Mouse (Mus musculus): ENCODE measurements around the gene Sit1.
"Not testable (repeated sequence)": the region's sequence is repeated elsewhere in the genome, so short reads cannot be mapped to it uniquely, and the experiment has no call there.

Gene Sit1

DNA sequence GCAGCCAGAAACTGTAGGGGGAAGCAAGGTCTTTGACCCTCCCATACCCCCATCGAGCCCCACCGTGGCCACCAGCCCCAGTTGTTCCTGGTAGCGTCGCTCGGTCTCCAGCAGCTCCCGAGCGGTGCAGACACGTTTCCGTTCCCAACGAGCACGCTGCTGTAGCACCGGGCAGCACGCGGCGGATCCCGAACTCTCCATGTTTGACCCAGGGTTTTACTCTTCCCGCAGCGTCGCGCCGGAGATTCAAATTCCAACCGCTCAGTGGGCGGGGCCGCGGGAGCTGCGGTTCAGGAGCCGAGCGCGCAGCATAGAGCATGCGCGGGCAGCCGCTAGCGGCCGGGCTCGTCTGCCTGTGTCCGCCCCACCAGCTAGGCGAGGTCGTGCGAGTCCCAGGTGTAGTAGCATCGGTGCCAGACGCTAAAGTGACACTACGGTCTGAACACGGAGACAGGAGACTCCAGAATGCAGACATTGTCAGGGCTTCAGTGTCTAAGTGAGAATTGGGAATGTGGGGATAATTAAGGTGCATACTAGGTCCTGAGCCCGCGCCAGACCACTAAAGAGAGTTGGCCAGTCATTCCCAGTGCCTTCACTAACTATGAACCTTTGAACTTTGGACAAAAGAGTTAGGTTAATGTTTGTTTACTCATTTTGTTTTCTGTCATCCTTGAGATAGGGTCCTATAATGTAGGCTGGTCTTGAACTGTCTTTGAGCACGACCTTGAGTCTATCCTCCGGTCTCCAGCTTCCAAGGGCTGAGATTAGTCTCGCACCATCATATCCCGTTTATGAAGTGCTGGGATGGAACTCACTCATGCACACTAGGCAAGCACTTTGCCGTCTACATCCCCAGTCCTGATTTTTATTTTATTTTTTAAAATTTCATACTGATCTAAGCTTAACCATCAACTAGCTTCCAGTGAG is 16.1 kb upstream of the Sit1 start, which contains the start of gene Arhgef39:
Gene Arhgef39 (minus strand): TSS at position 289 of the 927 bp plus-strand sequence.
- peak; percentile 79 for DNase-seq

DNA sequence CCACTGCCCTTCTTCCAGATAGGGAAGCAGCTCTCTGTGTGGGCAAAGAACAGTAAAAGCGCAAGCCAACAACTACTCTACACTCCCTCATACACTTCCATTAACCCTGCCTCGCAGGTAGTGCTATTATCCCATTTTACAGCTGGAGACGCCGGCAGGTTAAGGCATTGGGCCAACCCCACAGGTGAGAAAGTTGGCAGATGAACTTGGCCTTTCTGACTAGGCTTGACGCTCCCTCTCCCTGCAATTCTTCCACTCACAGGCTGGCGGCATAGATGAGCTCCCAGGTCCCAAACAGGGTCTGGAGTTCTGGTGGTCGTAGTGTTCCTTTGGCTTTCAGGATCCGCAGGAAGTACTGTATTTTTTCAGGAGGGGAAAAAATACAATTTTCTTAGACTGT is 15.4 kb upstream of the Sit1 start:
- no peak for DNase-seq

DNA sequence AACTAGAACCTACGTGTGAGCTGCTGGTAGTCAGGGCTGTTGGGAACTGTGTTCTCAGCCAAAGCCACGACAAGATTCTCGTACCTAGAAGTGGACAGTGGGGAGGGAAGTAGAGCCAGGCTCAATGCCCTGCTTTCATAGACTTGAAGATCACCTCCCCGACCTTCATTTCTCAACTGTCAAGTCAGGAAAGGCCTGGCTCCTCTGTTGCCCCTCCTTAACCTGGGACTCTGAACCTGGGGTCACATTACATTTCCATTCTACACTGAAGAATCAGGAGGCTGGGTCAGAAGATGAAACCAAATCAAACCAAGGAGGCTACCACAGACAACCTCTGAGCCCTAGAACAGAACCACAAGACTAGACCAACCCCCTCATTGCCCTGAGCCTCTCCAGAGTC is 14.4 kb upstream of the Sit1 start:
- DNase-seq: no peak

- no peak for DNase-seq
These were observed 13.9 kb upstream of the Sit1 start for GRCm38 (mm10) chr4:43497405-43497804.

GRCm38 (mm10) chr4:43496587-43496986 is 13.1 kb upstream of the Sit1 start:
- DNase-seq: no peak

GRCm38 (mm10) chr4:43493846-43494240 is 10.3 kb upstream of the Sit1 start:
- no peak for DNase-seq

DNA sequence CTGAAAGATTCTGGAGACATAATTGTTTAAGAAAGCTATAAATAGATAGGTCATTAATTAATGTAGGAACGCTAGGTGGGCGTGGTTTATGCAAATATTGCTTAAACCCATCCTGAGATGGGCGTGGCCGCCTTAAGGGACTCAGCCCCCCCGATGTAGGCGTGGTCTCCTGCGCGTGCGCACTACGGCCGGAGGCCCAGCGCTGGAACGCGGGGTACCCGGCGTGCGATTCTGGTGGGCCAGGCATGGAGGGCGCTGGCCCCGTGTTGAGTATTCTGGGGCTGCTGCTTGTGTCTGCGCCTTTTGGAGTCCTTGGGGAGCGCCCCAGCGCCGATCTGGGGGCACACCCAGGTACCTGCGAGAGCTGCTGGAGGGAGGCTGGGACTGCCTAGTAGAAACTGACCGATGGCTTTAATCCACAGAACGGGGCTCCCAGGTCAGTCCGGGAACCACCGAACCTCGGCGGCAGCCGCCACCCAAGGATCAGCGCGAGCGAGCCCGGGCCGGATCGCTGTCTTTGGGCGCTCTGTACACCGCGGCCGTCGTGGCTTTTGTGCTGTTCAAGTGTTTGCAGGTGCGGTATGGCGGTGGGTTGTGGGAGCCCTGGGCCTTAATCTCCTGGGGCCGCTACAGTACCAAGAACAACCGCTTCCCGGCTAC is 9.8 kb upstream of the Sit1 start:
- peak; percentile 96 for DNase-seq

DNA sequence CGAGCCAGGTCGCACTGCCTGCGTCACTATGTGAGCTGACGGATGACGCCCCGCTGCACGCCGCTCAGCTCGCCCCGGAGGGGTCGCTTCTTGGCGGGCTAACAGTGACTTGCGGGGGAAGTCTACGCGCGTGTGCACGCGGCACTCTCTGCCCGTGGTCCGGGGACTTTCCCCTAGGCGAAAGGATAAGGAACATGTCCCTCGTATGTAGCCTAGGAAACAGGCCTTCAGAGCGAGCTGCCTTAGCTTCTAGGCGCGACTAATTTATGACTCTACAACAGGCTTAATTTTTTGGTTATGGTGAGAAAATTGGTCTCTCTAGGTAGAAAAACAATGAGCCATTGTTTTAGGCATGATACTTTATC is 9.3 kb upstream of the Sit1 start, which contains the start of gene Ccdc107:
Gene Ccdc107 (plus strand): TSS at position 80 of the 365 bp plus-strand sequence.
- DNase-seq: peak; percentile 97

GRCm38 (mm10) chr4:43492101-43492820 is 8.7 kb upstream of the Sit1 start:
- DNase-seq: no peak

DNA sequence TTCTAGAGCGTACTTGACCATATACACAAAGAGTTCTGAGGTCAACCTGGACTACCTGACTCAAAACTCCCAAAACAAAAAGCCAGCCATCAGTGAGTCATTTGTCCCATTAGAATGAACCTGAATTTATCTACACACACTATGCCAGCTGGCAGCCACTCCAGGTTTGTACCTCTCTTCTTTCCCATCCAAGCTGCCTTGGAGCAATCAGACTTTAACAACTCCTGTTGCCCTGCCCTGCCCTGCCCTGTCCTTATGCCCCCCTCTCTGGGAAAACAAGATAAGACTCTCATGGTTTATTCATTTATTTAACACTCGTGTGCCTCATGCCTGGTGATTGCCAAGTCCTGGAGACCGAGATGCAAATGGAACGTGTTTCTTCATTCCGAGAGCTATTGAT is 7.3 kb upstream of the Sit1 start:
- DNase-seq: no peak

DNA sequence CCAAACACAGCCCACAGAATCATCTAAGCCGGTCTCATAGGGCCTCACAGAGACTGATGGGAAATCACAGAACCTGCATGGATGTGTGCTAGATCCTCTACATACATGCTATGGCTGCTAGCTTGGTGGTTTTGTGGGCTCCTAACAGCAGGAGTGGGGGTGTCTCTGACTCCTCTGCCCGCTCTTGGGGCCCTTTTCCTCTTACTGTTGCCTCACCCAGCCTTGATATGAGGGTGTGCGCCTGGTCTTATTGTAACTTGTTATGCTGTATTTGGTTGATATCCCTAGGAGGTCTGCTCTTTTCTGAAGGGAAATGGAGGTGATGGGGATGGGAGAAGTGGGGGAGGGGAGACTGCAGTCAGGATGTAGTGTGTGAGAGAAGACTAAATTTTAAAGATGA is 6.1 kb upstream of the Sit1 start:
- no peak for DNase-seq

DNA sequence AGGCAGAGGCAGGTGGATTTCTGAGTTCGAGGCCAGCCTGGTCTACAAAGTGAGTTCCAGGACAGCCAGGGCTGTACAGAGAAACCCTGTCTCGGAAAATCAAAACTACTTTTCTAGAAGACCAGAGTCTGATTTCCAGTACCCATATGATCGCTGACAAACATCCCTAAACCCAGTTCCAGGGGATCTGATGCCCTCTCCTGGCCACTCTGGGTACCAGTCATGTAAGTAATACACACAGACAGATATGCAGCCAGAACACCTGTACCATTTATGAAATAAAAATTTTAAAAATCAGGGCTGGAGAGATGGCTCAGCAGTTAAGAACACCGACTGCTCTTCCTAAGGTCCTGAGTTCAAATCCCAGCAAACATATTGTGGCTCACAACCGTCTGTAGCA is 2.1 kb upstream of the Sit1 start:
- not testable (repeated sequence) for DNase-seq

DNA sequence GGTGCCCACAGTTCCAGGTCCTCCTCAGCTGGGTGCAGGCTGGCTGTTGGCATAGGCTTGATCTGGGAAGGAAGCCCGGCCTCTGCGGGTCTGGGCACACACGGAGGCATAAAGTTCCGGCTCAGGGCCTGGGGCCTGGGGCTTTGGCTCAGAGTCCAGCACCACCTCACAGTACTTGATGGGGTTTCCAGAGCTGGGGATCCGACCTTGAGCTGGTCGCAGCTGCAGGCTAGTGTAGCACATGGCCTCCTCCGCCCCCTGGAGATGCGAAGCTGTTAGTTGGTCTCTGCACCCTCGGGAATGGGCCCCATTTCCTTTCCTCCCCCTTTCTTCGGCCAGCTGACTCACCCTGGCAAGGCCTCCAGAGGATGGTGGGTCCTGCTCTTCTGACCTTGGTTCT is 943 bp downstream of the Sit1 start:
- DNase-seq: no peak

- no peak for DNase-seq
These were observed 1.6 kb downstream of the Sit1 start for GRCm38 (mm10) chr4:43481894-43482456.

- DNase-seq: no peak
These were observed 2.5 kb downstream of the Sit1 start for GRCm38 (mm10) chr4:43480985-43481384.

DNA sequence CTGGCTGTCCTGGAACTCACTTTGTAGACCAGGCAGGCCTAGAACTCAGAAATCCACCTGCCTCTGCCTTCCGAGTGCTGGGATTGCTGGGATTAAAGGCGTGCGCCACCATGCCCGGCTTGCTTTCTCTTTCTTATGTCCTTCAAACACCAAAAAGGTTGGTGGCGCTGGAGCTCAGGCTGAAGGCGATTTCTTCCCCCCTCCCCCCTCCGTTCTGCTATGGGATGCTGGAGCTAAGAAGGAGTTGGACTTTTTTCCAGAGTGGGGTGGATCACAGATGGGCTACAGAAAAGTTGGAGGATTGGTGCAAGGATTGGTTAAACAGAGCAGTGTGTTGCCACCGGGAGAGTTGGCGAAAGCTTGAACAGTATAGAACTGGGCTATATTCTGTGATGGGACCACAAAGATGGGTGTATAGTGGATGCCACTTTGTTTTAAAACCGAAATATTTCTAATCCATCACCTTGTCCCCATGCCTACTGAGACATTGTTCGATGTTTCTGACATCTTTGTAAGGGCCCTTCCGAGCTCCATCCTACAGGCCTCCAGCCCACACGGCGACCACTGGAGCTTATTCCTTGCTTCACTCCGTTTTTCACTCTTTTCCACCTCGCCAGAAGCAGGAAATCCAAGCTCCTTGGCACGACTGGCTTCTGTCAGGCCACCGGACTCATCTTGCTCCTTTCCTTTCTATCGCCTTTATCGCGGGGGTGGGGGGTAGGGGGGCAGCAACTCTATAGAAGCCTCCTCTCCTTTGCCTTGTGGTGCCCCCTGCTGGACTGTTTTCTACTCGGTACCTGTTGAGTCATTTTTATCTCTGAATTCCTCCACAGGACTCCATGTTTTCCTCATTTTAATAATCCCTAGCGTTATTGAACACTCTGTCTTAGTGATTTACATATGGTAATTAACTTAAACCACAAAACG is 4.4 kb downstream of the Sit1 start:
- no peak for DNase-seq

DNA sequence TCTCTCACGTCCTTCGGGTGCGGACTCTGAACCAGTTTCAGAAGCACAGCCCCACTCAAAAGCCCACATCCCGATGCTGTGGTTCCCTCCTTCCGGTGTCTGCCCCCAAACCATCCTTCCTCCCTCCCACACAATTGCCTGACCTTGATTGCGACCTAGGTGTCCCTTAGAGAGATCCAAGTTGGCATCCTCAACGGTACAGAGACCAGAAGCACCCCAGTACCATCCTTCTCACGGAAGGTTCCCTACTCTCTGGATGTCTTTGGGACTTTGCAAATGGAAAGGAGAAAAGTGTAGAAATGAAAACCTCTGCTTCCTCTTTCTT is 5.0 kb downstream of the Sit1 start:
- DNase-seq: no peak

GRCm38 (mm10) chr4:43477857-43478533 is 5.5 kb downstream of the Sit1 start:
- DNase-seq: peak; percentile 90

DNA sequence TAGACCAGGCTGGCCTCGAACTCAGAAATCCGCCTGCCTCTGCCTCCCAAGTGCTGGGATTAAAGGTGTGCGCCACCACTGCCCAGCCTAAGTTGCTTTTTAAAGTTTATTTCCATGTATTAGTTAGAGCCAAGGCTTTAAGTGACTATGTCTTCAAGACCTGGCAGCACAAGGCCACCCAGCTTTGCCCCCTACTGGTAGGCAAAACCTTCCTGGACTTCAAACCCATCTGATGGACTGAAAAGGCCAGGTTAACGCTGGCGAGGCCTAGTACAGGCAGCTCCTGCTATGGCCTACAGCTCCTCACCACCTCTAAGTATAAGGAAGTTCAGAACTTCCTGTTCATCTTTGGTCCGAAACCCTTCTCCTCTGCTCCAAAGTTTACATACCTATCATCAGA is 6.9 kb downstream of the Sit1 start:
- DNase-seq: no peak

DNA sequence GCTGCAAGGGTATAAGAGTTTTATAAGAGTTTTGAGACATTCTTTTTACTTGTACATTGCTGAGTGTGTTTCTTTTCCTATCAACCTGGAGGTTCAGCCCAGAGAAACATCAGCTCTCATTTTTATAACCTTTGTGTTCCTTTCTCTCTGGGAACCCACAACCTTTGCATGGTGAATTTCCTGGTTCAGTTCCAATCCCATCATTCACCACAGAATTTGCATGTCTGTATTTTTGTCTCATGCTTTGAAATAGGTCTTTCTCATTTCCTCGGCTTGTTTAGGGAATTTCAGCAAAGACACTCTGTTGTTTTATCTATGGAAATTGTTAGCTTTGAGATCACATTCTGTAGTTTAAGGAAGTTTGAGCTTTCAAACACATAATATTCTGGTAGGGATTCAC is 9.9 kb downstream of the Sit1 start:
- DNase-seq: no peak

DNA sequence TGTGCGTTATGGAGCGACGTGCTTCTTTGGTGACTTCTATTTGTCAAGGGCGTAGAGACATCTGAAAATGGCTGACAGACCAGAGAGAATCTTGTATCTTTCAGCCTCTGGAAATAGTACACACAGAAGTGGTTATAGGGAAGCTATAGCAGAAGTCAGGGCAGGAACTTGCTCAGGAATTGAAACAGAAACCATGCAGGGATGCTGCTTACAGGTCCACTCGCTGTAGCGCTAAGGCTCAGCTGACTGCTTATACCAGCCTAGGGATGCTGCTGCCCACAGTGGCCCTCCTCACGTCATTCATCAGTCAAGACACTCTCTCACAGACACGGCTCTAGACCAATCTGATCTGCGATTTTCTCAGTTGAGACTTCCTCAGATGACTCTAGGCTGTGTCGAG is 13.2 kb downstream of the Sit1 start:
- no peak for DNase-seq

GRCm38 (mm10) chr4:43466872-43467271 is 16.7 kb downstream of the Sit1 start:
- no peak for DNase-seq

All from right cerebral cortex, adult 18-20 months (tissue).